Mouse (Mus musculus): ENCODE results near the gene Sfmbt1.

DNA sequence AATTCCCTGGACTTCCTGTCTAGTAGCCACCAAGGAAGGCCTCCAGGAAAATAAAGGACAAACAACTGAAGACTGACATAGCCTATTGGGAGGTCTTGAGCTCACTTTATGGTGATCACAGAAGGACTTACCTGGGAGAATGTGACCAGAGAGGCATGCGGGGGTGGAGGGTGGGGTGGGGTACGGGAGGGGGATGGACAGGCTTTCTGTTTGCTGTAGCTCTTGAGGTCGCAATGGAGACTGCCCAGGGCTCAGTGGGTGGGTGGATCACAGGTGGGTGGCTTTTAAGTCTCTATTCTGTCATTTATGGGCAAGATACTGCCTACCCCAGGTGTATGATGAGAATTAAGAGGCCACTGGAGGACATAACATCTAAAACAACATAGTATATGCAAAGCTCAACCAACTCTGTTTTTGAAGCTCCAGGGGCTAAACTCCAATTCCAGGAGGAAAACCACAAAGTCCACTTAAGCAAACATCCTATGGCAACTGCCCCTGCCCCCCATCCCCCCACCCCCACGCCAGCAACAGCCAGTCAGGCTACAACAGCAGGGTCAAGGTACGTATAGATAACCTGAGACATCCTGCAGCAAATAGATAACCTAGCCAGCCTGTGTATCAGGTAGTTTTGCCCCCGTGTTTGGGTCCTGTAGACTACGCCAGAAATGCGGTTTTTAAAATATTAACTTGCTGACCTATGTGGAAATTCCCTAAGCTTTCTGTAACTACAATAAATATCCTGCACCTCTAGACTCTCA, 10.4 kb upstream of the Sfmbt1 start:
- TF ChIP-seq POLR2A (IDR thresholded peaks at IDR 0.05; ENCODE audit: control insufficient read depth in 1 of 2, insufficient read depth in 1 of 2, low read depth in 1 of 2, low read length in 2 of 2, poor library complexity in 1 of 2) (no peak), POLR2AphosphoS2 (IDR thresholded peaks at IDR 0.05; ENCODE audit: low read length) (no peak), BHLHE40 (IDR thresholded peaks at IDR 0.05; ENCODE audit: borderline replicate concordance, low read depth, low read length) (no peak), CTCF (IDR thresholded peaks at IDR 0.05 in 2 of 3, conservative IDR thresholded peaks at IDR 0.05 in 1 of 3; ENCODE audit: control insufficient read depth in 1 of 3, insufficient read depth in 1 of 3, low read depth in 2 of 3, low read length in 3 of 3, poor library complexity in 1 of 3, severe bottlenecking in 1 of 3) (no peak), TCF12 (IDR thresholded peaks at IDR 0.05; ENCODE audit: low read depth, low read length) (peak; percentile 25; the same call in 1 of the 2 replicates), ZNF384 (IDR thresholded peaks at IDR 0.05; ENCODE audit: low read depth, low read length) (no peak), UBTF (IDR thresholded peaks at IDR 0.05; ENCODE audit: borderline replicate concordance, insufficient read depth, low read depth, low read length) (no peak), GATA1 (IDR thresholded peaks at IDR 0.05; ENCODE audit: low read depth, low read length) (no peak), KAT2A (conservative IDR thresholded peaks at IDR 0.05; ENCODE audit: low read depth, low read length) (no peak), ZMIZ1 (IDR thresholded peaks at IDR 0.05; ENCODE audit: low read depth, low read length) (no peak)

Data from MEL (cell line).